Mouse (Mus musculus) heart, adult 2 months (tissue): Measurements from ENCODE around the gene Defb47. TPM values are rescaled to one million over a fixed set of nuclear protein-coding genes. Genes with fewer than 3 reads are reported as not detected.

ENCODE experiments used
- DNase-seq, 2 experiments: peaks; one replicate each; pipeline ENCODE4 v3.0.0; 2021
- H3K27ac ChIP-seq: fragments of 200-600 bp; 2 replicates; pipeline ENCODE4 v1.8.1; 2022
- H3K27me3 ChIP-seq: fragments of 200-500 bp; 2 replicates; pipeline ENCODE4 v1.6.1; 2012; ENCODE audit warnings: mild to moderate bottlenecking, low read length, inconsistent platforms, mixed read lengths; ENCODE audit not compliant: control insufficient read depth, insufficient read depth
- H3K36me3 ChIP-seq: fragments of 200-500 bp; 2 replicates; pipeline ENCODE4 v1.6.1; 2012; ENCODE audit warnings: low read length, inconsistent platforms; ENCODE audit not compliant: control insufficient read depth, insufficient read depth
- H3K4me1 ChIP-seq: fragments of 200-500 bp; 2 replicates; pipeline ENCODE4 v1.6.1; 2011; ENCODE audit warnings: low read length; ENCODE audit not compliant: control insufficient read depth, insufficient read depth
- H3K4me3 ChIP-seq: fragments of 200-600 bp; 2 replicates; pipeline ENCODE4 v1.8.1; 2022
- H3K79me2 ChIP-seq: fragments of 200-500 bp; replicated peaks from 2 replicates; pipeline ENCODE4 v1.6.1; 2012; ENCODE audit warnings: mild to moderate bottlenecking, inconsistent platforms, low read length, moderate library complexity, mixed read lengths; ENCODE audit not compliant: control insufficient read depth, insufficient read depth
- H3K9ac ChIP-seq: fragments of 200-500 bp; 2 replicates; pipeline ENCODE4 v1.6.1; 2012; ENCODE audit warnings: low read depth, mild to moderate bottlenecking, control low read depth, inconsistent platforms, low read length, mixed read lengths
- CTCF ChIP-seq: fragments of 200-600 bp; IDR thresholded peaks from 2 replicates; pipeline ENCODE4 v1.8.1; 2022; ENCODE audit warnings: antibody characterized with exemption, mild to moderate bottlenecking, moderate library complexity
- EP300 ChIP-seq: fragments of 200-500 bp; IDR thresholded peaks from 2 replicates; pipeline ENCODE4 v1.6.1; 2011; ENCODE audit warnings: low read depth, low read length, control low read depth; ENCODE audit not compliant: insufficient read depth
- POLR2A ChIP-seq: fragments of 200-500 bp; IDR thresholded peaks from 2 replicates; pipeline ENCODE4 v1.6.1; 2011; ENCODE audit warnings: mild to moderate bottlenecking, low read depth, low read length, control low read depth; ENCODE audit not compliant: insufficient read depth
- WGBS: fragments of 180-500 bp; shearing (Covaris S2); methylation state at CpG from one replicate; pipeline ENCODE4 v1.1.7; 2018; 5-methylcytosine and 5-hydroxymethylcytosine counted together
- intact Hi-C: fragments of 180-260 bp; cut with DNase I; formaldehyde crosslinking; loops from one replicate; pipeline ENCODE4 v1.15.1; 2025
- polyA plus RNA-seq: library from polyadenylated mRNA; depleted of rRNA; stranded (reverse); fragments of >200 nt; gene quantifications from 2 replicates; pipeline ENCODE4 v1.2.3, GENCODE M21; 2012
- total RNA-seq, 2 experiments: library from RNA; stranded (reverse); gene quantifications; 2 replicates each; pipeline ENCODE4 v1.2.3; 2021

Defb47 gene
- total and polyA plus RNA-seq, 3 experiments, result not detected

DNA sequence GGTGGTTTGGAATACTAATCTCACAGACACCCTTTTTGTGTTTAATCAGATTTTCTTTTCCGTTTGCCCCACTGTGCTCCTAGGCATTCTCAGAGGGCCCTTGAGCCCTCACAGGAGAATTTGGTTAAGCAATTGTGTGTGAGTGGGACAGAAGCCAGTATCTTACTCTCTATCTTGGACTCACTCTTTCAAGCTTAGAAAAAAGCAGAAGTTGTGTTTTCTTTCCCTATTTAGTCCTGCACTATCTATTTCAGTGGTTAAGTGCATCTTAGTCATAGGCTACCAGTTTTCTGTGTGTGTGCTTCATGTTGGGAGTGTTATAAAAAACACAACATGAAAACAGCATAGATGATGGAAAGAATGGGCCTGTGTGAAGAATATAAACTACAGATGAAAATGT is 18.1 kb upstream of the Defb47 start:
- H3K27ac ChIP-seq, result no peak overlapping the region
- no peaks in the 10 kb centered on the region for H3K27me3 ChIP-seq
- no peaks in the 10 kb centered on the region for H3K36me3 ChIP-seq
- H3K9ac ChIP-seq, result no peak overlapping the region
- H3K4me3 ChIP-seq, result no peak overlapping the region
- DNase-seq, result no peak
- 53% methylated on average over 1 of the region's 1 CpGs for WGBS
- H3K4me1 ChIP-seq, result no peaks in the 10 kb centered on the region
- TF ChIP-seq POLR2A (no peak), EP300 (no peak), CTCF (no peak)
- intact Hi-C loops, result loop anchor here (1.0 to 5.0 kb wide), 2 partner anchors 38 to 343 kb away; no protein-coding TSS in a partner anchor
- no peaks in the 10 kb centered on the region for H3K79me2 ChIP-seq

GRCm38 (mm10) chr14:62984410-62984809 is 13.5 kb upstream of the Defb47 start, which contains the start of gene Defb48:
TSS of gene Defb48 (minus strand) at chr14:62984510.
- WGBS, result 64% methylated on average over 1 of the region's 1 CpGs
- H3K36me3 ChIP-seq, result no peaks in the 10 kb centered on the region
- intact Hi-C loops, result no loop called here
- H3K27me3 ChIP-seq, result no peaks in the 10 kb centered on the region
- no peak within 1 kb of the TSS for H3K9ac ChIP-seq
- TF ChIP-seq POLR2A, result no peak
- no peak for TF ChIP-seq EP300
- TF ChIP-seq CTCF, result no peak
- H3K79me2 ChIP-seq, result no peaks in the 10 kb centered on the region
- no peaks in the 10 kb centered on the region for H3K4me1 ChIP-seq
- DNase-seq, result no peak
- no peak within 1 kb of the TSS for H3K4me3 ChIP-seq
- no peak within 1 kb of the TSS for H3K27ac ChIP-seq

GRCm38 (mm10) chr14:62991271-62991670 is 6.6 kb upstream of the Defb47 start:
- Histone ChIP-seq H3K4me3 (no peak overlapping the region), H3K36me3 (no peaks in the 10 kb centered on the region), H3K9ac (no peak overlapping the region), H3K79me2 (no peaks in the 10 kb centered on the region), H3K27ac (no peak overlapping the region), H3K4me1 (no peaks in the 10 kb centered on the region), H3K27me3 (no peaks in the 10 kb centered on the region)
- TF ChIP-seq CTCF, result no peak
- no peak for TF ChIP-seq EP300
- TF ChIP-seq POLR2A, result no peak
- intact Hi-C loops, result no loop called here
- no peak for DNase-seq
- WGBS, result 46% methylated on average over 3 of the region's 3 CpGs

- Histone ChIP-seq H3K9ac (no peak overlapping the region), H3K36me3 (no peaks in the 10 kb centered on the region), H3K79me2 (no peaks in the 10 kb centered on the region), H3K27ac (no peak overlapping the region), H3K4me3 (no peak overlapping the region), H3K27me3 (no peaks in the 10 kb centered on the region), H3K4me1 (no peaks in the 10 kb centered on the region)
- TF ChIP-seq POLR2A (no peak), CTCF (no peak), EP300 (no peak)
- DNase-seq, result no peak
- 64% methylated on average over 7 of the region's 7 CpGs for WGBS
- intact Hi-C loops, result no loop called here
Measured at GRCm38 (mm10) chr14:62991849-62992510, 5.9 kb upstream of the Defb47 start.

DNA sequence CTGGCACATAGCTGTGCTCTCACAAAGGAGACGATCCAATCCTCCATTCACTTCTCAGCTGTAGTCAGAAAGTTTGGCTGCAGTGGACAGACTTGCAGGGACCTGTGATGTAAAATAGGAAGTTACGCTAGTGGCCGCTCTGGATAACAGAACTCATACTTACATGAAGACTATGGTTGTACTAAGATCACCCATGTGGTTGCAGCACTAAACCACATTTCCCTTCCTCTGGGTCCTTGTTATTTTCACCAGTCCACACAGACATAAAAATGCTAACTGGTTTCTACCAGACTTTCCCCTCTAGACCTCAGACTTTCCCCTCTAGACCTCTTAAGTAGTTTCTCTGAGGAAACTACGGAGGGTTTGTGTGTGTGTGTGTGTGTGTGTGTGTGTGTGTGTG is 1.1 kb downstream of the Defb47 start:
- no peaks in the 10 kb centered on the region for H3K4me1 ChIP-seq
- no peak overlapping the region for H3K9ac ChIP-seq
- H3K4me3 ChIP-seq, result no peak overlapping the region
- no peak for TF ChIP-seq POLR2A
- no peak for TF ChIP-seq CTCF
- no peak for TF ChIP-seq EP300
- no peak overlapping the region for H3K27ac ChIP-seq
- intact Hi-C loops, result no loop called here
- no peaks in the 10 kb centered on the region for H3K27me3 ChIP-seq
- no peaks in the 10 kb centered on the region for H3K36me3 ChIP-seq
- WGBS, result 79% methylated on average over 4 of the region's 4 CpGs
- DNase-seq, result no peak
- H3K79me2 ChIP-seq, result no peaks in the 10 kb centered on the region

GRCm38 (mm10) chr14:63002588-63002987 is 4.7 kb downstream of the Defb47 start:
- H3K27ac ChIP-seq, result no peak overlapping the region
- no peak overlapping the region for H3K9ac ChIP-seq
- no peaks in the 10 kb centered on the region for H3K79me2 ChIP-seq
- no peak for DNase-seq
- TF ChIP-seq EP300 (no peak), CTCF (no peak), POLR2A (no peak)
- intact Hi-C loops, result no loop called here
- no peak overlapping the region for H3K4me3 ChIP-seq
- H3K4me1 ChIP-seq, result no peaks in the 10 kb centered on the region
- no peaks in the 10 kb centered on the region for H3K36me3 ChIP-seq
- H3K27me3 ChIP-seq, result no peaks in the 10 kb centered on the region
- 33% methylated on average over 2 of the region's 2 CpGs for WGBS

GRCm38 (mm10) chr14:63011471-63011870 is 13.6 kb downstream of the Defb47 start, which contains the start of gene Defb43:
TSS of gene Defb43 (plus strand) at chr14:63011771.
- no peak for DNase-seq
- no peak for TF ChIP-seq POLR2A
- no peak for TF ChIP-seq EP300
- Histone ChIP-seq H3K79me2 (no peaks in the 10 kb centered on the region), H3K4me1 (no peaks in the 10 kb centered on the region), H3K4me3 (no peak within 1 kb of the TSS), H3K27ac (no peak within 1 kb of the TSS), H3K27me3 (no peaks in the 10 kb centered on the region), H3K9ac (no peak within 1 kb of the TSS), H3K36me3 (no peaks in the 10 kb centered on the region)
- intact Hi-C loops, result no loop called here
- WGBS, result 96% methylated on average over 5 of the region's 5 CpGs
